Mouse (Mus musculus) limb, embryonic 13.5 days (tissue): ENCODE results near the gene 4930572O03Rik. TPM values are rescaled to one million over a fixed set of nuclear protein-coding genes. Genes with fewer than 3 reads are reported as not detected.
A peak's percentile ranks its signal among the peaks of the same experiment; 100 is the strongest.
"Not testable (repeated sequence)": the region's sequence is repeated elsewhere in the genome, so short reads cannot be mapped to it uniquely, and the experiment has no call there.

Source experiments
- ATAC-seq: fragments of 200-750 bp; cut with Nextera tagmentation; 2 replicates; pipeline ENCODE4 v1.8.0; 2017; ENCODE audit warnings: low read depth, moderate number of reproducible peaks, moderate TSS enrichment; ENCODE audit not compliant: low FRiP score
- H3K27ac ChIP-seq: fragments of 300-500 bp; sonication (generic); 2 replicates; pipeline ENCODE4 v1.5.1; 2015; ENCODE audit warnings: inconsistent platforms, mild to moderate bottlenecking, moderate library complexity
- H3K27me3 ChIP-seq: fragments of 300-500 bp; sonication (generic); 2 replicates; pipeline ENCODE4 v1.6.1; 2015; ENCODE audit warnings: mild to moderate bottlenecking, inconsistent platforms
- H3K36me3 ChIP-seq: fragments of 300-500 bp; sonication (generic); 2 replicates; pipeline ENCODE4 v1.6.1; 2015; ENCODE audit warnings: inconsistent platforms, mild to moderate bottlenecking, moderate library complexity
- H3K4me1 ChIP-seq: fragments of 300-500 bp; sonication (generic); 2 replicates; pipeline ENCODE4 v1.6.1; 2015; ENCODE audit warnings: inconsistent platforms
- H3K4me2 ChIP-seq: fragments of 300-500 bp; sonication (generic); replicated peaks from 2 replicates; pipeline ENCODE4 v1.6.1; 2015; ENCODE audit warnings: inconsistent platforms, mild to moderate bottlenecking, moderate library complexity
- H3K4me3 ChIP-seq: fragments of 300-500 bp; sonication (generic); 2 replicates; pipeline ENCODE4 v1.5.1; 2015; ENCODE audit warnings: moderate library complexity, mild to moderate bottlenecking, inconsistent platforms
- H3K9ac ChIP-seq: fragments of 300-500 bp; sonication (generic); 2 replicates; pipeline ENCODE4 v1.6.1; 2015; ENCODE audit warnings: mild to moderate bottlenecking, inconsistent platforms
- H3K9me3 ChIP-seq: fragments of 300-500 bp; sonication (generic); 2 replicates; pipeline ENCODE4 v1.6.1; 2016; ENCODE audit warnings: inconsistent platforms
- WGBS: fragments of 180-500 bp; shearing (Covaris S2); methylation state at CpG from one replicate; pipeline ENCODE4 v1.1.7; 2015; 5-methylcytosine and 5-hydroxymethylcytosine counted together
- polyA plus RNA-seq: library from polyadenylated mRNA; unstranded; fragments of >200 nt; fragmentation: Nextera tagmentation; extraction: Ambion mirVana; gene quantifications from 2 replicates; pipeline ENCODE4 v1.2.1, GENCODE M21; 2015

Gene 4930572O03Rik
- polyA plus RNA-seq, 1 experiment from 2014 or later = not detected

- WGBS = 87% methylated on average over 5 of the region's 8 CpGs
- H3K27ac ChIP-seq, H3K4me3 ChIP-seq, H3K4me2 ChIP-seq, H3K9ac ChIP-seq, H3K4me1 ChIP-seq, H3K36me3 ChIP-seq, H3K27me3 ChIP-seq: not testable (repeated sequence)
- H3K9me3 ChIP-seq = peaks cover 25% of the 10 kb centered on the region
- peak; percentile 78 for ATAC-seq
Observed at GRCm38 (mm10) chr5:15674429-15675244, 17.8 kb upstream of the 4930572O03Rik start.

- not testable (repeated sequence) for H3K36me3 ChIP-seq
Observed at GRCm38 (mm10) chr5:15673989-15674388, 17.1 kb upstream of the 4930572O03Rik start.

GRCm38 (mm10) chr5:15670789-15671188 is 13.9 kb upstream of the 4930572O03Rik start:
- H3K4me2 ChIP-seq, H3K27ac ChIP-seq, H3K4me1 ChIP-seq, H3K27me3 ChIP-seq, H3K4me3 ChIP-seq, ATAC-seq, H3K36me3 ChIP-seq, H3K9ac ChIP-seq: not testable (repeated sequence)
- peaks cover 17% of the 10 kb centered on the region for H3K9me3 ChIP-seq
- 91% methylated on average over 17 of the region's 18 CpGs for WGBS

More at GRCm38 (mm10) chr5:15673989-15674388, 17.1 kb upstream of the 4930572O03Rik start:
- H3K4me2 ChIP-seq, H3K9ac ChIP-seq, H3K4me1 ChIP-seq, ATAC-seq, H3K4me3 ChIP-seq, H3K27me3 ChIP-seq, H3K27ac ChIP-seq: not testable (repeated sequence)
- WGBS = 70% methylated on average over 2 of the region's 2 CpGs
- H3K9me3 ChIP-seq = peaks cover 21% of the 10 kb centered on the region

GRCm38 (mm10) chr5:15663847-15664246 is 7.0 kb upstream of the 4930572O03Rik start:
- not testable (repeated sequence) for H3K36me3 ChIP-seq, H3K9ac ChIP-seq, ATAC-seq, H3K4me1 ChIP-seq, H3K27me3 ChIP-seq, H3K27ac ChIP-seq, H3K9me3 ChIP-seq, H3K4me2 ChIP-seq, H3K4me3 ChIP-seq
- 74% methylated on average over 7 of the region's 7 CpGs for WGBS

GRCm38 (mm10) chr5:15652334-15652733 is 4.5 kb downstream of the 4930572O03Rik start:
- H3K36me3 ChIP-seq, H3K4me2 ChIP-seq, H3K9ac ChIP-seq, H3K27ac ChIP-seq, H3K4me1 ChIP-seq, ATAC-seq, H3K4me3 ChIP-seq, H3K27me3 ChIP-seq, H3K9me3 ChIP-seq: not testable (repeated sequence)
- 77% methylated on average over 2 of the region's 2 CpGs for WGBS

GRCm38 (mm10) chr5:15645707-15646106 is 11.2 kb downstream of the 4930572O03Rik start:
- H3K4me3 ChIP-seq, H3K36me3 ChIP-seq, H3K9ac ChIP-seq, ATAC-seq, H3K27me3 ChIP-seq, H3K4me2 ChIP-seq, H3K9me3 ChIP-seq, H3K4me1 ChIP-seq, H3K27ac ChIP-seq: not testable (repeated sequence)
- 25% methylated on average over 6 of the region's 6 CpGs for WGBS

GRCm38 (mm10) chr5:15637637-15638036 is 19.2 kb downstream of the 4930572O03Rik start:
- H3K36me3 ChIP-seq, H3K4me1 ChIP-seq, H3K9me3 ChIP-seq, H3K9ac ChIP-seq, H3K27ac ChIP-seq, H3K4me2 ChIP-seq, H3K4me3 ChIP-seq, H3K27me3 ChIP-seq: not testable (repeated sequence)
- WGBS = 74% methylated on average over 2 of the region's 2 CpGs
- ATAC-seq = peak; percentile 48; the same call in 1 of the 2 replicates

- H3K4me1 ChIP-seq, H3K9ac ChIP-seq, H3K4me2 ChIP-seq, H3K4me3 ChIP-seq, H3K9me3 ChIP-seq, ATAC-seq, H3K27me3 ChIP-seq, H3K36me3 ChIP-seq, H3K27ac ChIP-seq: not testable (repeated sequence)
- WGBS = 26% methylated on average over 5 of the region's 5 CpGs
Observed at GRCm38 (mm10) chr5:15630068-15630467, 26.8 kb downstream of the 4930572O03Rik start.

- H3K36me3 ChIP-seq, H3K4me1 ChIP-seq, ATAC-seq, H3K9me3 ChIP-seq, H3K27me3 ChIP-seq, H3K4me3 ChIP-seq, H3K27ac ChIP-seq, H3K9ac ChIP-seq, H3K4me2 ChIP-seq: not testable (repeated sequence)
- 30% methylated on average over 1 of the region's 1 CpGs for WGBS
Observed at GRCm38 (mm10) chr5:15628136-15628535, 28.7 kb downstream of the 4930572O03Rik start.

- ATAC-seq, H3K27me3 ChIP-seq: not testable (repeated sequence)
- WGBS = 58% methylated on average over 1 of the region's 1 CpGs
Observed at GRCm38 (mm10) chr5:15618764-15619163, 38.1 kb downstream of the 4930572O03Rik start, which contains the start of gene Speer4d. Gene Speer4d (plus strand): TSS chr5:15619064.

GRCm38 (mm10) chr5:15616195-15616594 is 40.7 kb downstream of the 4930572O03Rik start:
- H3K9me3 ChIP-seq = peaks cover 15% of the 10 kb centered on the region
- H3K4me2 ChIP-seq, H3K27ac ChIP-seq, H3K27me3 ChIP-seq, H3K4me1 ChIP-seq, H3K4me3 ChIP-seq, H3K36me3 ChIP-seq, ATAC-seq, H3K9ac ChIP-seq: not testable (repeated sequence)
- 72% methylated on average over 3 of the region's 3 CpGs for whole genome bisulfite sequencing

More at GRCm38 (mm10) chr5:15618764-15619163, 38.1 kb downstream of the 4930572O03Rik start, which contains the start of gene Speer4d:
- peaks cover 15% of the 10 kb centered on the region for H3K9me3 ChIP-seq
- not testable (repeated sequence) for H3K9ac ChIP-seq, H3K4me2 ChIP-seq, H3K4me3 ChIP-seq, H3K36me3 ChIP-seq, H3K4me1 ChIP-seq, H3K27ac ChIP-seq

- not testable (repeated sequence) for H3K4me1 ChIP-seq, H3K27ac ChIP-seq, H3K9ac ChIP-seq, ATAC-seq, H3K9me3 ChIP-seq, H3K4me3 ChIP-seq, H3K4me2 ChIP-seq, H3K36me3 ChIP-seq, H3K27me3 ChIP-seq
- WGBS = 4% methylated on average over 1 of the region's 1 CpGs
Observed at GRCm38 (mm10) chr5:15610695-15611094, 46.2 kb downstream of the 4930572O03Rik start.

GRCm38 (mm10) chr5:15606677-15607076 is 50.2 kb downstream of the 4930572O03Rik start:
- H3K4me1 ChIP-seq, H3K4me2 ChIP-seq, H3K4me3 ChIP-seq, H3K9ac ChIP-seq, H3K36me3 ChIP-seq, H3K27me3 ChIP-seq, H3K27ac ChIP-seq: not testable (repeated sequence)
- H3K9me3 ChIP-seq = peaks cover 13% of the 10 kb centered on the region; the same call in 1 of the 2 replicates
- peak; percentile 71 for ATAC-seq
- 64% methylated on average over 6 of the region's 6 CpGs for WGBS
